16 mouse cellular contexts compared by ENCODE assay signal in the genomic region with DNA sequence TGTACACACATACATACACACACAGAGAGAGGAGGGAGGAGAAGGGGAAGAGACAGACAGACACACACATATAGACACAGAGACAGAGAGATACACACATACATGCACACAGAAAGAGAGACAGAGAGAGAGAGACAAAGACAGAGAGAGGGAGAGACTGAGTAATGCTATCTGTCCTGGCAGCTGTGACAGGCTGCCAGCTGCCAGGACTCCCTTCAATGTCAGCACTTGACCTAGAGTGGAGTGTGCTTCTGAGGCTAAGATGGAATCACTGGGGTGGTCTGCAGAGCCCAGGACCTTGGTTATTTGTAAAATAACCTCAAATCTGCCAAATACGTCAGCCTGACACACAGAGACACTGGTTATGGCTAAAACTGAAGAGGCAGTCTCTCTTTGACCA. TPM values are rescaled to one million over a fixed set of nuclear protein-coding genes. Genes with fewer than 3 reads are reported as not detected.
DNase-seq lines count a peak whose midpoint lies in the region; ATAC-seq lines count a peak whose summit lies in the region.
"Had no signal": no experiment of that assay in that cellular context is flagged by ENCODE, and none has a peak within 500 bp of the region (broad histone marks: within the 10 kb centered on the region; RNA-seq: fewer than 3 reads in every experiment).

No protein-coding gene starts in this region.

- H3K36me3 ChIP-seq in embryonic facial prominence, embryonic 11.5 days (replicated peaks; ENCODE audit: control insufficient read depth, insufficient read depth, low read depth, low read length) = no peaks in the 10 kb centered on the region
- peaks cover 6% of the 10 kb centered on the region for H3K36me3 ChIP-seq in embryonic facial prominence, embryonic 10.5 days (replicated peaks)
- H3K36me3 ChIP-seq in heart, embryonic 16.5 days (ENCODE audit: control insufficient read depth, insufficient read depth) = no peaks in the 10 kb centered on the region
- no peaks in the 10 kb centered on the region for H3K36me3 ChIP-seq in limb, embryonic 13.5 days
- no peaks in the 10 kb centered on the region for H3K36me3 ChIP-seq in limb, embryonic 10.5 days
- H3K36me3 ChIP-seq in embryonic facial prominence, embryonic 14.5 days (ENCODE audit: control insufficient read depth, insufficient read depth, low read length) = no peaks in the 10 kb centered on the region
- H3K36me3 ChIP-seq: embryonic facial prominence, embryonic 13.5 days had no signal

- no peaks in the 10 kb centered on the region for H3K9me3 ChIP-seq in embryonic facial prominence, embryonic 11.5 days (replicated peaks; ENCODE audit: control insufficient read depth, low read length)
- no peaks in the 10 kb centered on the region for H3K9me3 ChIP-seq in embryonic facial prominence, embryonic 10.5 days
- H3K9me3 ChIP-seq in heart, embryonic 16.5 days (replicated peaks; ENCODE audit: control insufficient read depth, low read length) = no peaks in the 10 kb centered on the region
- no peaks in the 10 kb centered on the region for H3K9me3 ChIP-seq in limb, embryonic 13.5 days
- no peaks in the 10 kb centered on the region for H3K9me3 ChIP-seq in limb, embryonic 10.5 days (replicated peaks)
- no peaks in the 10 kb centered on the region for H3K9me3 ChIP-seq in embryonic facial prominence, embryonic 14.5 days (ENCODE audit: control insufficient read depth, low read length)
- H3K9me3 ChIP-seq: embryonic facial prominence, embryonic 13.5 days had no signal

- H3K4me2 ChIP-seq in embryonic facial prominence, embryonic 11.5 days (ENCODE audit: low read depth, low read length) = no peak overlapping the region
- no peak overlapping the region for H3K4me2 ChIP-seq in heart, embryonic 16.5 days (ENCODE audit: low read depth, low read length)
- no peak overlapping the region for H3K4me2 ChIP-seq in limb, embryonic 13.5 days (replicated peaks)
- H3K4me2 ChIP-seq in embryonic facial prominence, embryonic 14.5 days (ENCODE audit: low read depth, low read length) = no peak overlapping the region
- H3K4me2 ChIP-seq: embryonic facial prominence, embryonic 13.5 days had no signal

- H3K4me1 ChIP-seq in embryonic facial prominence, embryonic 11.5 days (ENCODE audit: control insufficient read depth, insufficient read depth, low read length) = no peaks in the 10 kb centered on the region
- 0 out of 2 replicates have a peak, but pooled peaks cover 3% of the 10 kb centered on the region for H3K4me1 ChIP-seq in embryonic facial prominence, embryonic 10.5 days
- peaks cover 23% of the 10 kb centered on the region for H3K4me1 ChIP-seq in heart, embryonic 16.5 days (ENCODE audit: control insufficient read depth, insufficient read depth, low read length)
- H3K4me1 ChIP-seq in limb, embryonic 13.5 days = no peaks in the 10 kb centered on the region
- H3K4me1 ChIP-seq in limb, embryonic 10.5 days = no peaks in the 10 kb centered on the region
- 0 out of 2 replicates have a peak, but pooled peaks cover 4% of the 10 kb centered on the region for H3K4me1 ChIP-seq in embryonic facial prominence, embryonic 14.5 days (ENCODE audit: control insufficient read depth, insufficient read depth, low read length)

- H3K9ac ChIP-seq in embryonic facial prominence, embryonic 11.5 days (replicated peaks; ENCODE audit: low read length) = no peak overlapping the region
- H3K9ac ChIP-seq in heart, embryonic 16.5 days (ENCODE audit: low read length) = 0 out of 2 replicates have a peak overlapping the region, but pooled peaks have one; percentile 1
- no peak overlapping the region for H3K9ac ChIP-seq in limb, embryonic 13.5 days
- no peak overlapping the region for H3K9ac ChIP-seq in embryonic facial prominence, embryonic 14.5 days (ENCODE audit: low read depth, low read length)
- H3K9ac ChIP-seq: embryonic facial prominence, embryonic 13.5 days; liver, embryonic 14.5 days had no signal

- no peak overlapping the region for H3K27ac ChIP-seq in embryonic facial prominence, embryonic 11.5 days (replicated peaks; ENCODE audit: low read depth, low read length)
- H3K27ac ChIP-seq in embryonic facial prominence, embryonic 10.5 days (replicated peaks) = no peak overlapping the region
- peak overlapping the region; percentile 50 for H3K27ac ChIP-seq in heart, embryonic 16.5 days (ENCODE audit: low read length)
- 0 out of 2 replicates have a peak overlapping the region, but pooled peaks have one; percentile 4 for H3K27ac ChIP-seq in limb, embryonic 13.5 days
- H3K27ac ChIP-seq in limb, embryonic 10.5 days = no peak overlapping the region
- H3K27ac ChIP-seq in embryonic facial prominence, embryonic 14.5 days (replicated peaks; ENCODE audit: low read depth, low read length) = peak overlapping the region; percentile 48; the same call in 1 of the 2 replicates
- H3K27ac ChIP-seq: embryonic facial prominence, embryonic 13.5 days; liver, embryonic 14.5 days had no signal

- peak; percentile 48; the same call in 1 of the 2 replicates for ATAC-seq in embryonic facial prominence, embryonic 11.5 days (replicated peaks; ENCODE audit: insufficient number of reproducible peaks, low FRiP score, low TSS enrichment, low read depth)
- peak; percentile 70; the same call in 1 of the 2 replicates for ATAC-seq in heart, embryonic 16.5 days (replicated peaks; ENCODE audit: extremely low read depth, insufficient read depth, low FRiP score)
- ATAC-seq in limb, embryonic 13.5 days (ENCODE audit: low FRiP score, low read depth) = peak; percentile 48
- peak; percentile 45; the same call in 1 of the 2 replicates for ATAC-seq in embryonic facial prominence, embryonic 14.5 days (ENCODE audit: low read depth)

- H3K27me3 ChIP-seq in embryonic facial prominence, embryonic 11.5 days (ENCODE audit: control insufficient read depth, insufficient read depth, low read length) = no peaks in the 10 kb centered on the region
- H3K27me3 ChIP-seq in embryonic facial prominence, embryonic 10.5 days (replicated peaks; ENCODE audit: low read depth, poor library complexity, severe bottlenecking) = no peaks in the 10 kb centered on the region
- no peaks in the 10 kb centered on the region for H3K27me3 ChIP-seq in heart, embryonic 16.5 days (ENCODE audit: control insufficient read depth, insufficient read depth, low read length)
- no peaks in the 10 kb centered on the region for H3K27me3 ChIP-seq in limb, embryonic 13.5 days
- no peaks in the 10 kb centered on the region for H3K27me3 ChIP-seq in limb, embryonic 10.5 days (ENCODE audit: low read depth, poor library complexity, severe bottlenecking)
- H3K27me3 ChIP-seq in embryonic facial prominence, embryonic 14.5 days (replicated peaks; ENCODE audit: control insufficient read depth, insufficient read depth, low read length) = no peaks in the 10 kb centered on the region
- H3K27me3 ChIP-seq: embryonic facial prominence, embryonic 13.5 days had no signal

- no peak for DNase-seq in embryonic facial prominence, embryonic 11.5 days (ENCODE audit: low spot score)
- no peak for DNase-seq in embryonic facial prominence, embryonic 10.5 days (ENCODE audit: low spot score)
- DNase-seq in heart, postnatal 36 days = no peak
- DNase-seq in limb, embryonic 10.5 days (ENCODE audit: low spot score) = no peak
- DNase-seq in embryonic facial prominence, embryonic 14.5 days (ENCODE audit: low spot score) = peak; percentile 58
- no peak for DNase-seq in embryo, embryonic 11 days
- DNase-seq: B cell, adult 2 months; cerebellum, adult 9-11 months; kidney, adult 18-20 months had no signal

- 71% methylated on average over 1 of the region's 1 CpGs for WGBS in embryonic facial prominence, embryonic 11.5 days
- 77% methylated on average over 1 of the region's 1 CpGs for WGBS in embryonic facial prominence, embryonic 10.5 days
- WGBS in heart, embryonic 16.5 days = 59% methylated on average over 1 of the region's 1 CpGs
- 86% methylated on average over 1 of the region's 1 CpGs for WGBS in limb, embryonic 13.5 days
- WGBS in limb, embryonic 10.5 days = 94% methylated on average over 1 of the region's 1 CpGs
- WGBS in embryonic facial prominence, embryonic 14.5 days = 71% methylated on average over 1 of the region's 1 CpGs

- intact Hi-C loops in heart, postnatal 36 days (cut with DNase I) = no loop called here

- H3K4me3 ChIP-seq in embryonic facial prominence, embryonic 11.5 days (ENCODE audit: low read depth, low read length) = no peak overlapping the region
- H3K4me3 ChIP-seq in embryonic facial prominence, embryonic 10.5 days = no peak overlapping the region
- H3K4me3 ChIP-seq in heart, embryonic 16.5 days (ENCODE audit: low read length) = no peak overlapping the region
- H3K4me3 ChIP-seq in limb, embryonic 13.5 days = no peak overlapping the region
- H3K4me3 ChIP-seq in limb, embryonic 10.5 days = no peak overlapping the region
- no peak overlapping the region for H3K4me3 ChIP-seq in embryonic facial prominence, embryonic 14.5 days (ENCODE audit: low read depth, low read length)
- H3K4me3 ChIP-seq: embryonic facial prominence, embryonic 13.5 days had no signal

RNA-seq across cellular contexts. Expression of a gene that starts 30.5 kb away (rescaled TPM):
- polyA plus RNA-seq in embryonic facial prominence, embryonic 11.5 days (2014; fragmentation: Nextera tagmentation; extraction: Ambion mirVana) = not detected in 2 replicates
- 0.09 TPM in 1 of 2 replicates, not detected in the other for polyA plus RNA-seq in embryonic facial prominence, embryonic 10.5 days (2016; fragmentation: Nextera tagmentation; extraction: Ambion mirVana)
- 0.36 and 0.45 TPM in 2 replicates for polyA plus RNA-seq in heart, embryonic 16.5 days (2015; fragmentation: Nextera tagmentation; extraction: Ambion mirVana)
- under 1 TPM; 0.64 to 0.81 TPM for total RNA-seq in heart, postnatal 36 days (2021)
- 0.09 TPM in 1 of 2 replicates, not detected in the other for polyA plus RNA-seq in limb, embryonic 13.5 days (2015; fragmentation: Nextera tagmentation; extraction: Ambion mirVana)
- not detected in 2 replicates for polyA plus RNA-seq in limb, embryonic 10.5 days (2016; fragmentation: Nextera tagmentation; extraction: Ambion mirVana)
- 0.26 and 0.75 TPM in 2 replicates for polyA plus RNA-seq in embryonic facial prominence, embryonic 14.5 days (2014; fragmentation: Nextera tagmentation; extraction: Ambion mirVana)
- total RNA-seq: ES-E14; left cerebral cortex, postnatal 10 days; megakaryocyte progenitor cell, adult 5-6 weeks had no signal
- polyA plus RNA-seq: embryonic facial prominence, embryonic 13.5 days; liver, embryonic 14.5 days had no signal

RNA-seq across cellular contexts. Expression of a gene that starts 32.9 kb away (rescaled TPM):
- 0.07 and 0.17 TPM in 2 replicates for polyA plus RNA-seq in embryonic facial prominence, embryonic 11.5 days (2014; fragmentation: Nextera tagmentation; extraction: Ambion mirVana)
- polyA plus RNA-seq in embryonic facial prominence, embryonic 10.5 days (2016; fragmentation: Nextera tagmentation; extraction: Ambion mirVana) = 0.04 and 0.05 TPM in 2 replicates
- 18.7 and 19.1 TPM in 2 replicates for polyA plus RNA-seq in heart, embryonic 16.5 days (2015; fragmentation: Nextera tagmentation; extraction: Ambion mirVana)
- 10 to 100 TPM; 52.5 to 58.2 TPM for total RNA-seq in heart, postnatal 36 days (2021)
- 1.6 and 2.3 TPM in 2 replicates for polyA plus RNA-seq in limb, embryonic 13.5 days (2015; fragmentation: Nextera tagmentation; extraction: Ambion mirVana)
- polyA plus RNA-seq in limb, embryonic 10.5 days (2016; fragmentation: Nextera tagmentation; extraction: Ambion mirVana) = 0.06 and 0.15 TPM in 2 replicates
- polyA plus RNA-seq in embryonic facial prominence, embryonic 14.5 days (2014; fragmentation: Nextera tagmentation; extraction: Ambion mirVana) = 5.5 and 7.5 TPM in 2 replicates
- total RNA-seq: megakaryocyte progenitor cell, adult 5-6 weeks had no signal

RNA-seq across cellular contexts. Expression of a gene that starts 45.5 kb away (rescaled TPM):
- 16.5 and 17.2 TPM in 2 replicates for polyA plus RNA-seq in embryonic facial prominence, embryonic 11.5 days (2014; fragmentation: Nextera tagmentation; extraction: Ambion mirVana)
- 18.1 and 20.0 TPM in 2 replicates for polyA plus RNA-seq in embryonic facial prominence, embryonic 10.5 days (2016; fragmentation: Nextera tagmentation; extraction: Ambion mirVana)
- polyA plus RNA-seq in heart, embryonic 16.5 days (2015; fragmentation: Nextera tagmentation; extraction: Ambion mirVana) = 5.2 and 7.0 TPM in 2 replicates
- total RNA-seq in heart, postnatal 36 days (2021) = 1 to 10 TPM; 2.3 to 3.2 TPM
- 11.1 and 11.2 TPM in 2 replicates for polyA plus RNA-seq in limb, embryonic 13.5 days (2015; fragmentation: Nextera tagmentation; extraction: Ambion mirVana)
- polyA plus RNA-seq in limb, embryonic 10.5 days (2016; fragmentation: Nextera tagmentation; extraction: Ambion mirVana) = 16.0 and 17.1 TPM in 2 replicates
- 10.7 and 11.2 TPM in 2 replicates for polyA plus RNA-seq in embryonic facial prominence, embryonic 14.5 days (2014; fragmentation: Nextera tagmentation; extraction: Ambion mirVana)

RNA-seq across cellular contexts. Expression of a gene that starts 47.0 kb away (rescaled TPM):
- 8.3 and 9.2 TPM in 2 replicates for polyA plus RNA-seq in embryonic facial prominence, embryonic 11.5 days (2014; fragmentation: Nextera tagmentation; extraction: Ambion mirVana)
- polyA plus RNA-seq in embryonic facial prominence, embryonic 10.5 days (2016; fragmentation: Nextera tagmentation; extraction: Ambion mirVana) = 9.8 and 10.0 TPM in 2 replicates
- 6.5 and 7.9 TPM in 2 replicates for polyA plus RNA-seq in heart, embryonic 16.5 days (2015; fragmentation: Nextera tagmentation; extraction: Ambion mirVana)
- 1 to 10 TPM; 5.4 to 6.2 TPM for total RNA-seq in heart, postnatal 36 days (2021)
- polyA plus RNA-seq in limb, embryonic 13.5 days (2015; fragmentation: Nextera tagmentation; extraction: Ambion mirVana) = 9.0 and 9.2 TPM in 2 replicates
- polyA plus RNA-seq in limb, embryonic 10.5 days (2016; fragmentation: Nextera tagmentation; extraction: Ambion mirVana) = 7.5 and 8.9 TPM in 2 replicates
- polyA plus RNA-seq in embryonic facial prominence, embryonic 14.5 days (2014; fragmentation: Nextera tagmentation; extraction: Ambion mirVana) = 6.3 TPM in 2 replicates

Comparison
In these comparisons a context has a peak if more than half of its experiments do, and no peak if none do; other contexts are left out.
1. H3K27ac ChIP-seq: peak in heart, embryonic 16.5 days (single experiment), limb, embryonic 13.5 days (single experiment) and embryonic facial prominence, embryonic 14.5 days (single experiment); none in embryonic facial prominence, embryonic 11.5 days (single experiment), embryonic facial prominence, embryonic 10.5 days (single experiment) and limb, embryonic 10.5 days (single experiment).
2. Peak in every context shown above with its lines, with median percentiles within 50 percentile points of each other: ATAC-seq.